ENCODE assay signal across 8 mouse cellular contexts in the genomic region with DNA sequence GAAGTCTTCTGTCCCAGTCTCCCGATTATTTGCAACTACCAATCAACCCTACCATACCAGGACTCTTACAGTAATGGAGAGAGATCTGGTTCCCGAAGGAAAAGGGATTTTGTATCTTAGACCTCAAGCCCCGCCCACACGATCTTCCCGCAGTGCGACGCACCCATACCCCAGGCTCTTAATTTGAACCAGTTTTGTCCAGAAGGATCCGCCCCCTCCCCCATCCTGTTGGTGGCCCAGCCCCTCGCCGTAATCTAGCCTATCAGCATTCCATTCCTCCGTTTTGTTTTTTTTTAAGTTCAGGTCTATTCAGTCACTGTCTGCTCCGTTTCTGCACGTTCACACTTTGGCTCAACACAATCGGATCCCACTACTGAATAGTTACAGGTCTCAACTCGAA. TPM values are rescaled to one million over a fixed set of nuclear protein-coding genes. Genes with fewer than 3 reads are reported as not detected.
A peak's percentile ranks its signal among the peaks of the same experiment; 100 is the strongest.
DNase-seq lines count a peak whose midpoint lies in the region; ATAC-seq lines count a peak whose summit lies in the region.

No protein-coding gene starts in this region.

- under 1% methylated on average over 15 of the region's 15 CpGs for whole genome bisulfite sequencing in embryonic facial prominence, embryonic 14.5 days

- DNase-seq in cerebellum, adult 9-11 months, result peak; percentile 65
- DNase-seq in ZHBTc4 (ENCODE audit: low read depth, low spot score), result peak; percentile 99
- peak; percentile 97 for DNase-seq in embryonic facial prominence, embryonic 14.5 days (ENCODE audit: low spot score)
- peak; percentile 74 to 79 for DNase-seq in layer of hippocampus, postnatal 10 days (ENCODE audit: low spot score in 2 of 2)
- peak; percentile 45 to 59 for DNase-seq in spleen, postnatal 14 days (ENCODE audit: low spot score in 2 of 2)

- H3K9ac ChIP-seq in embryonic facial prominence, embryonic 14.5 days (ENCODE audit: low read depth, low read length), result peak overlapping the region; percentile 90

- H3K27ac ChIP-seq in embryonic facial prominence, embryonic 14.5 days (replicated peaks; ENCODE audit: low read depth, low read length), result peak overlapping the region; percentile 96

- no peaks in the 10 kb centered on the region for H3K9me3 ChIP-seq in embryonic facial prominence, embryonic 14.5 days (ENCODE audit: control insufficient read depth, low read length)
- H3K9me3 ChIP-seq in megakaryocyte, embryonic 14.5 days, result no peaks in the 10 kb centered on the region

- peaks cover 53% of the 10 kb centered on the region for H3K36me3 ChIP-seq in embryonic facial prominence, embryonic 14.5 days (ENCODE audit: control insufficient read depth, insufficient read depth, low read length)
- peaks cover 67% of the 10 kb centered on the region for H3K36me3 ChIP-seq in megakaryocyte, embryonic 14.5 days (replicated peaks; ENCODE audit: low read length)

- peak overlapping the region; percentile 86 for H3K4me3 ChIP-seq in embryonic facial prominence, embryonic 14.5 days (ENCODE audit: low read depth, low read length)
- H3K4me3 ChIP-seq in megakaryocyte, embryonic 14.5 days (replicated peaks), result peak overlapping the region; percentile 96

- H3K4me1 ChIP-seq in embryonic facial prominence, embryonic 14.5 days (ENCODE audit: control insufficient read depth, insufficient read depth, low read length), result peaks cover 16% of the 10 kb centered on the region
- peaks cover 45% of the 10 kb centered on the region for H3K4me1 ChIP-seq in megakaryocyte, embryonic 14.5 days

- peak overlapping the region; percentile 86 for H3K4me2 ChIP-seq in embryonic facial prominence, embryonic 14.5 days (ENCODE audit: low read depth, low read length)

- no peak for ATAC-seq in cerebellum, adult (ENCODE audit: insufficient number of reproducible peaks, low FRiP score, low TSS enrichment)
- peak; percentile 77 for ATAC-seq in embryonic facial prominence, embryonic 14.5 days (ENCODE audit: low read depth)
- ATAC-seq in hematopoietic stem cell, adult 5-6 weeks (replicated peaks in 1 of 2; ENCODE audit: insufficient read depth in 1 of 2, low FRiP score in 2 of 2, low TSS enrichment in 1 of 2, low read depth in 1 of 2, poor library complexity in 2 of 2, severe bottlenecking in 2 of 2), result peak; percentile 56 to 60

- no peaks in the 10 kb centered on the region for H3K27me3 ChIP-seq in embryonic facial prominence, embryonic 14.5 days (replicated peaks; ENCODE audit: control insufficient read depth, insufficient read depth, low read length)
- no peaks in the 10 kb centered on the region for H3K27me3 ChIP-seq in megakaryocyte, embryonic 14.5 days (replicated peaks)

RNA-seq across cellular contexts. Expression of a gene that starts 0.9 kb away (rescaled TPM):
- 139 and 162 TPM in 2 replicates for polyA plus RNA-seq in embryonic facial prominence, embryonic 14.5 days (2014; fragmentation: Nextera tagmentation; extraction: Ambion mirVana)
- total RNA-seq in hematopoietic stem cell, adult 5-6 weeks (2017), result 102 and 104 TPM in 2 replicates
- 10 to 100 TPM; 73.2 to 82.3 TPM for total RNA-seq in layer of hippocampus, postnatal 10 days (2021)
- 21.9 and 44.6 TPM in 2 replicates for polyA plus RNA-seq in megakaryocyte, embryonic 14.5 days (2012; ENCODE audit: insufficient read depth, low replicate concordance)

RNA-seq across cellular contexts. Expression of a gene that starts 0.9 kb away (rescaled TPM):
- polyA plus RNA-seq in embryonic facial prominence, embryonic 14.5 days (2014; fragmentation: Nextera tagmentation; extraction: Ambion mirVana), result 47.8 and 59.1 TPM in 2 replicates
- total RNA-seq in hematopoietic stem cell, adult 5-6 weeks (2017), result 15.7 and 17.2 TPM in 2 replicates
- total RNA-seq in layer of hippocampus, postnatal 10 days (2021), result 10 to 100 TPM; 24.1 to 29.3 TPM
- 65.0 and 111 TPM in 2 replicates for polyA plus RNA-seq in megakaryocyte, embryonic 14.5 days (2012; ENCODE audit: insufficient read depth, low replicate concordance)

RNA-seq across cellular contexts. Expression of a gene that starts 17.3 kb away (rescaled TPM):
- 6.0 and 6.3 TPM in 2 replicates for polyA plus RNA-seq in embryonic facial prominence, embryonic 14.5 days (2014; fragmentation: Nextera tagmentation; extraction: Ambion mirVana)
- total RNA-seq in hematopoietic stem cell, adult 5-6 weeks (2017), result 19.7 and 26.6 TPM in 2 replicates
- total RNA-seq in layer of hippocampus, postnatal 10 days (2021), result 10 to 100 TPM; 27.9 to 29.1 TPM
- polyA plus RNA-seq in megakaryocyte, embryonic 14.5 days (2012; ENCODE audit: insufficient read depth, low replicate concordance), result 47.2 and 56.7 TPM in 2 replicates

RNA-seq across cellular contexts. Expression of a gene that starts 20.5 kb away (rescaled TPM):
- polyA plus RNA-seq in embryonic facial prominence, embryonic 14.5 days (2014; fragmentation: Nextera tagmentation; extraction: Ambion mirVana), result 1.6 TPM in 2 replicates
- not detected in 2 replicates for total RNA-seq in hematopoietic stem cell, adult 5-6 weeks (2017)
- 1 to 10 TPM; 1.1 to 1.4 TPM for total RNA-seq in layer of hippocampus, postnatal 10 days (2021)
- polyA plus RNA-seq in megakaryocyte, embryonic 14.5 days (2012; ENCODE audit: insufficient read depth, low replicate concordance), result 0.41 and 6.8 TPM in 2 replicates

RNA-seq across cellular contexts. Expression of a gene that starts 22.2 kb away (rescaled TPM):
- polyA plus RNA-seq in embryonic facial prominence, embryonic 14.5 days (2014; fragmentation: Nextera tagmentation; extraction: Ambion mirVana), result not detected in 2 replicates
- not detected in 2 replicates for total RNA-seq in hematopoietic stem cell, adult 5-6 weeks (2017)
- not detected for total RNA-seq in layer of hippocampus, postnatal 10 days (2021)
- not detected in 2 replicates for polyA plus RNA-seq in megakaryocyte, embryonic 14.5 days (2012; ENCODE audit: insufficient read depth, low replicate concordance)
